Comparison of ENCODE assay signal across 37 mouse cellular contexts in the genomic region with DNA sequence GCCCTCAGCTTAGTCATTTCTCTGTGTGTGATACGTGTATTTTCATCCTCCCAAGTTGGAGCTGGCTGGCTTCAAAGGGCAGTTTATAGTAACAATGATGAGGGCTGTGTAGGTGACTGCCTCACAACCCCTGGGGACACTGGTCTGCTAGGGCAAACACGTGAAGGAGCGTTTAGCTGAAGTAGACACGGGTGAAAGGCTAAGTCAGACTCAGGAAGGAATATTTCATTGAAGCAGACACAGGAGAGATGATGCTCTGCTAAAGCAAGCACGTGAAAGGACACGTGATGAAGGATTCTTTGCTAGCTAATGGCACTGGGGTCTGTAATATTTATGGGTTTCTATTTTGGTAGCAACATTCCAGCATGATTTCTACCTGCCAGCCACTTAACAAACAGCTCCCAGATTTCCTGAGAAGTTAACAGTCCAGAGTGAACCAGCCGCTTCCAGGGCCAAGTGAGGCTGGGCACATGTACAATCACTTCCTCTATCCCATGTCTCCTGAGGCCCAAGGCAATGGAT. TPM values are rescaled to one million over a fixed set of nuclear protein-coding genes. Genes with fewer than 3 reads are reported as not detected.
DNase-seq lines count a peak whose midpoint lies in the region; ATAC-seq and TF ChIP-seq lines count a peak whose summit lies in the region.
"Had no signal": no experiment of that assay in that cellular context is flagged by ENCODE, and none has a peak within 500 bp of the region (broad histone marks: within the 10 kb centered on the region; RNA-seq: fewer than 3 reads in every experiment).

No protein-coding gene starts in this region.

- H3K36me3 ChIP-seq in kidney, embryonic 16.5 days (ENCODE audit: insufficient read depth, low read length): no peaks in the 10 kb centered on the region
- H3K36me3 ChIP-seq in CH12.LX (replicated peaks in 1 of 2; ENCODE audit: control insufficient read depth in 1 of 2, insufficient read depth in 1 of 2, low read length in 1 of 2): no peaks in the 10 kb centered on the region
- peaks cover 3% of the 10 kb centered on the region; the same call in 1 of the 2 replicates for H3K36me3 ChIP-seq in limb, embryonic 10.5 days
- H3K36me3 ChIP-seq: embryonic facial prominence, embryonic 12.5 days; G1E; hindbrain, embryonic 13.5 days; neural tube, embryonic 12.5 days had no signal

- dilution Hi-C loops in CH12.LX (cut with MboI; ENCODE audit: extremely low pct_ligation_motif_present, extremely low pct_unique_long_range_greater_than_20kb, low sequenced_read_pairs): no loop called here

- no peak for TF ChIP-seq POLR2A in CH12.LX (IDR thresholded peaks at IDR 0.05; ENCODE audit: low read depth, low read length)

- no peak for TF ChIP-seq RAD21 in CH12.LX (IDR thresholded peaks at IDR 0.05; ENCODE audit: low read depth, low read length)

- H3K79me2 ChIP-seq in CH12.LX (replicated peaks; ENCODE audit: control insufficient read depth, extremely low read depth, insufficient read depth, poor library complexity, severe bottlenecking): no peaks in the 10 kb centered on the region

- no peak overlapping the region for H3K27ac ChIP-seq in kidney, embryonic 16.5 days (ENCODE audit: low read length)
- no peak overlapping the region for H3K27ac ChIP-seq in CH12.LX (ENCODE audit: insufficient read depth, low read depth)
- H3K27ac ChIP-seq in limb, embryonic 10.5 days: no peak overlapping the region
- H3K27ac ChIP-seq: embryonic facial prominence, embryonic 12.5 days; hindbrain, embryonic 13.5 days; layer of hippocampus, adult 2 months; neural tube, embryonic 12.5 days had no signal

- H3K4me2 ChIP-seq in kidney, embryonic 16.5 days (replicated peaks; ENCODE audit: low read depth, low read length): no peak overlapping the region
- H3K4me2 ChIP-seq in CH12.LX (ENCODE audit: insufficient read depth, low read depth, poor library complexity, severe bottlenecking): no peak overlapping the region
- H3K4me2 ChIP-seq: embryonic facial prominence, embryonic 12.5 days; hindbrain, embryonic 13.5 days; liver, embryonic 11.5 days; midbrain, embryonic 11.5 days; neural tube, embryonic 12.5 days had no signal

- H3K9me3 ChIP-seq in kidney, embryonic 16.5 days (ENCODE audit: low read length): peaks cover 11% of the 10 kb centered on the region; the same call in 1 of the 2 replicates
- peaks cover 2% of the 10 kb centered on the region for H3K9me3 ChIP-seq in CH12.LX (replicated peaks; ENCODE audit: low read length)
- peaks cover 12% of the 10 kb centered on the region; the same call in 1 of the 2 replicates for H3K9me3 ChIP-seq in limb, embryonic 10.5 days (replicated peaks)
- H3K9me3 ChIP-seq: G1E had no signal

- WGBS in kidney, embryonic 16.5 days: 69% methylated on average over 7 of the region's 7 CpGs
- WGBS in limb, embryonic 10.5 days: 90% methylated on average over 7 of the region's 7 CpGs

- no peaks in the 10 kb centered on the region for H3K27me3 ChIP-seq in kidney, embryonic 16.5 days (ENCODE audit: insufficient read depth, low read length)
- H3K27me3 ChIP-seq in CH12.LX (replicated peaks): peaks cover 73% of the 10 kb centered on the region
- no peaks in the 10 kb centered on the region for H3K27me3 ChIP-seq in limb, embryonic 10.5 days (ENCODE audit: low read depth, poor library complexity, severe bottlenecking)
- H3K27me3 ChIP-seq: embryonic facial prominence, embryonic 12.5 days; hindbrain, embryonic 13.5 days; neural tube, embryonic 12.5 days had no signal

- peaks cover 2% of the 10 kb centered on the region; the same call in 1 of the 2 replicates for H3K4me1 ChIP-seq in kidney, embryonic 16.5 days (ENCODE audit: insufficient read depth, low read length)
- peaks cover 0 to 2% of the 10 kb centered on the region in 2 experiments; a peak in 1 of 4 replicates for H3K4me1 ChIP-seq in CH12.LX (ENCODE audit: control insufficient read depth in 1 of 2, insufficient read depth in 2 of 2)
- H3K4me1 ChIP-seq in limb, embryonic 10.5 days: 0 out of 2 replicates have a peak, but pooled peaks cover 2% of the 10 kb centered on the region
- H3K4me1 ChIP-seq: embryonic facial prominence, embryonic 12.5 days; hindbrain, embryonic 13.5 days; neural tube, embryonic 12.5 days had no signal

- in situ Hi-C loops in CH12.LX (cut with MboI; ENCODE audit: low pct_ligation_motif_present, low pct_unique_long_range_greater_than_20kb, low sequenced_read_pairs): loop anchor here (5.0 kb wide), 1 partner anchor 47 kb away; no protein-coding TSS in a partner anchor

- no peak for ATAC-seq in kidney, embryonic 16.5 days (ENCODE audit: low FRiP score, low TSS enrichment)
- ATAC-seq: forebrain, embryonic 14.5 days; intestine, embryonic 16.5 days had no signal

- no peak for TF ChIP-seq EP300 in CH12.LX (IDR thresholded peaks at IDR 0.05; ENCODE audit: low read length)

- no peak for TF ChIP-seq CTCF in CH12.LX (conservative IDR thresholded peaks at IDR 0.05 in 1 of 2, IDR thresholded peaks at IDR 0.05 in 1 of 2; ENCODE audit: low read depth in 2 of 2, low read length in 2 of 2)

- no peak overlapping the region for H3K4me3 ChIP-seq in kidney, embryonic 16.5 days (ENCODE audit: low read length)
- no peak overlapping the region for H3K4me3 ChIP-seq in CH12.LX (replicated peaks in 1 of 3; ENCODE audit: low read depth in 2 of 3, low read length in 2 of 3, poor library complexity in 1 of 3)
- no peak overlapping the region for H3K4me3 ChIP-seq in limb, embryonic 10.5 days
- H3K4me3 ChIP-seq: embryonic facial prominence, embryonic 12.5 days; hindbrain, embryonic 13.5 days; layer of hippocampus, adult 2 months; myocyte; neural tube, embryonic 12.5 days had no signal

- DNase-seq in adrenal gland, adult (ENCODE audit: inconsistent age in 2 of 2, low spot score in 1 of 2): peak; percentile 43 to 68
- no peak for DNase-seq in adrenal gland, postnatal 4 days (ENCODE audit: low spot score in 2 of 2)
- DNase-seq in kidney, adult 11 months: peak; percentile 81
- no peak for DNase-seq in CH12.LX (ENCODE audit: extremely low read depth)
- DNase-seq in kidney, postnatal 14 days: peak; percentile 64
- DNase-seq in limb, embryonic 10.5 days (ENCODE audit: low spot score): no peak
- DNase-seq in layer of hippocampus, postnatal 14 days (ENCODE audit: low spot score in 2 of 2): no peak
- DNase-seq: adrenal gland, postnatal 10 days; cerebellum, adult 11-12 months; cerebellum, adult 9-11 months; embryo, embryonic 11 days; gastrocnemius, postnatal 36 days; heart, postnatal 4 days; layer of hippocampus, postnatal 36 days; lung, postnatal 36 days had no signal

- no peak overlapping the region for H3K9ac ChIP-seq in kidney, embryonic 16.5 days (replicated peaks; ENCODE audit: low read length)
- H3K9ac ChIP-seq in CH12.LX (ENCODE audit: insufficient read depth, low read depth): no peak overlapping the region
- H3K9ac ChIP-seq: embryonic facial prominence, embryonic 12.5 days; hindbrain, embryonic 13.5 days; neural tube, embryonic 12.5 days had no signal

TF ChIP-seq in CH12.LX, 34 proteins besides CTCF, POLR2A, EP300 and RAD21:
- TF ChIP-seq BHLHE40 (IDR thresholded peaks at IDR 0.05; ENCODE audit: low read depth, low read length) (peak; percentile 63), JUN (IDR thresholded peaks at IDR 0.05; ENCODE audit: insufficient read depth, low read depth, low read length) (no peak)

RNA-seq across cellular contexts. Expression of gene Cd300lg, which starts 3.4 kb away (rescaled TPM):
- 10 to 100 TPM; 10.7 to 15.6 TPM for total RNA-seq in adrenal gland, postnatal 4 days (2021)
- 1.3 and 1.8 TPM in 2 replicates for polyA plus RNA-seq in kidney, embryonic 16.5 days (2015; fragmentation: Nextera tagmentation; extraction: Ambion mirVana)
- total RNA-seq in CH12.LX (2012; rRNA removed): not detected in 2 replicates
- total RNA-seq in CH12.LX (2014; rRNA removed): not detected in 2 replicates
- polyA plus RNA-seq in CH12.LX (2012; ENCODE audit: insufficient read length, low read depth): not detected in 2 replicates
- 0.38 and 0.45 TPM in 2 replicates for polyA plus RNA-seq in limb, embryonic 10.5 days (2016; fragmentation: Nextera tagmentation; extraction: Ambion mirVana)
- total RNA-seq in layer of hippocampus, postnatal 14 days (2021): under 1 TPM; 0.24 to 0.32 TPM
- total RNA-seq: G1E; layer of hippocampus, adult 2 months; layer of hippocampus, postnatal 36 days; left cerebral cortex, postnatal 10 days; midbrain, postnatal 0 days had no signal
- polyA plus RNA-seq: C2C12; forebrain, embryonic 14.5 days; G1E; myocyte had no signal

RNA-seq across cellular contexts. Expression of gene Mpp3, which starts 16.5 kb away (rescaled TPM):
- total RNA-seq in adrenal gland, postnatal 4 days (2021): 10 to 100 TPM; 19.2 to 24.4 TPM
- polyA plus RNA-seq in kidney, embryonic 16.5 days (2015; fragmentation: Nextera tagmentation; extraction: Ambion mirVana): 7.2 and 9.0 TPM in 2 replicates
- 3.8 and 4.6 TPM in 2 replicates for total RNA-seq in CH12.LX (2012; rRNA removed)
- total RNA-seq in CH12.LX (2014; rRNA removed): 0.12 and 0.15 TPM in 2 replicates
- 0.30 and 0.31 TPM in 2 replicates for polyA plus RNA-seq in CH12.LX (2012; ENCODE audit: insufficient read length, low read depth)
- polyA plus RNA-seq in limb, embryonic 10.5 days (2016; fragmentation: Nextera tagmentation; extraction: Ambion mirVana): 17.7 and 18.4 TPM in 2 replicates
- total RNA-seq in layer of hippocampus, postnatal 14 days (2021): 10 to 100 TPM; 87.4 to 93.8 TPM
- total RNA-seq: megakaryocyte, adult 5-6 weeks had no signal
- polyA plus RNA-seq: G1E had no signal

RNA-seq across cellular contexts. Expression of gene Mpp2, which starts 43.6 kb away (rescaled TPM):
- 10 to 100 TPM in 1 of 2 experiments, 1 to 10 TPM in 1; 8.8 to 11.5 TPM for total RNA-seq in adrenal gland, postnatal 4 days (2021)
- 14.4 and 16.4 TPM in 2 replicates for polyA plus RNA-seq in kidney, embryonic 16.5 days (2015; fragmentation: Nextera tagmentation; extraction: Ambion mirVana)
- total RNA-seq in CH12.LX (2012; rRNA removed) (1.4 and 3.1 TPM in 2 replicates), CH12.LX (2014; rRNA removed) (0.35 and 0.46 TPM in 2 replicates)
- 0.76 and 0.83 TPM in 2 replicates for polyA plus RNA-seq in CH12.LX (2012; ENCODE audit: insufficient read length, low read depth)
- 11.5 and 16.6 TPM in 2 replicates for polyA plus RNA-seq in limb, embryonic 10.5 days (2016; fragmentation: Nextera tagmentation; extraction: Ambion mirVana)
- total RNA-seq in layer of hippocampus, postnatal 14 days (2021): 100 to 1,000 TPM; 139 to 144 TPM

RNA-seq across cellular contexts. Expression of gene Ppy, which starts 56.4 kb away (rescaled TPM):
- total RNA-seq in adrenal gland, postnatal 4 days (2021): 1 to 10 TPM in 1 of 2 experiments, not detected in 1; 7.4 TPM
- not detected in 2 replicates for polyA plus RNA-seq in kidney, embryonic 16.5 days (2015; fragmentation: Nextera tagmentation; extraction: Ambion mirVana)
- not detected in 2 replicates for total RNA-seq in CH12.LX (2012; rRNA removed)
- total RNA-seq in CH12.LX (2014; rRNA removed): not detected in 2 replicates
- not detected in 2 replicates for polyA plus RNA-seq in CH12.LX (2012; ENCODE audit: insufficient read length, low read depth)
- polyA plus RNA-seq in limb, embryonic 10.5 days (2016; fragmentation: Nextera tagmentation; extraction: Ambion mirVana): not detected in 2 replicates
- total RNA-seq in layer of hippocampus, postnatal 14 days (2021): not detected
- total RNA-seq: adrenal gland, postnatal 10 days; G1E; gastrocnemius, postnatal 36 days; heart, adult 8-10 months; heart, postnatal 4 days; layer of hippocampus, adult 2 months; layer of hippocampus, postnatal 36 days; left cerebral cortex, postnatal 10 days; megakaryocyte, adult 5-6 weeks; midbrain, postnatal 0 days had no signal
- polyA plus RNA-seq: C2C12; embryonic facial prominence, embryonic 12.5 days; forebrain, embryonic 14.5 days; heart, embryonic 16.5 days; hindbrain, embryonic 13.5 days; limb, embryonic 11.5 days; liver, embryonic 11.5 days; lung, embryonic 16.5 days; midbrain, embryonic 11.5 days; midbrain, postnatal 0 days; myocyte; neural tube, embryonic 12.5 days; small intestine, adult 2 months; stomach, embryonic 14.5 days; testis, adult 2 months had no signal

RNA-seq across cellular contexts. Expression of gene Dusp3, which starts 57.9 kb away (rescaled TPM):
- total RNA-seq in adrenal gland, postnatal 4 days (2021): 10 to 100 TPM; 62.2 to 71.6 TPM
- polyA plus RNA-seq in kidney, embryonic 16.5 days (2015; fragmentation: Nextera tagmentation; extraction: Ambion mirVana): 39.6 and 39.7 TPM in 2 replicates
- total RNA-seq in CH12.LX (2012; rRNA removed) (17.9 and 20.8 TPM in 2 replicates), CH12.LX (2014; rRNA removed) (5.6 and 7.5 TPM in 2 replicates)
- 19.2 and 23.6 TPM in 2 replicates for polyA plus RNA-seq in CH12.LX (2012; ENCODE audit: insufficient read length, low read depth)
- polyA plus RNA-seq in limb, embryonic 10.5 days (2016; fragmentation: Nextera tagmentation; extraction: Ambion mirVana): 9.2 TPM in 2 replicates
- 100 to 1,000 TPM; 156 to 159 TPM for total RNA-seq in layer of hippocampus, postnatal 14 days (2021)

Comparison
In these comparisons a context has a peak if more than half of its experiments do, and no peak if none do; other contexts are left out.
1. DNase-seq: peak in adrenal gland, adult (2 of 2), kidney, adult 11 months (single experiment) and kidney, postnatal 14 days (single experiment); none in adrenal gland, postnatal 4 days (0 of 2), CH12.LX (single experiment), limb, embryonic 10.5 days (single experiment) and layer of hippocampus, postnatal 14 days (0 of 2).
2. RNA of gene Cd300lg, which starts 3.4 kb away (total RNA-seq): 10.7 to 15.6 TPM in adrenal gland, postnatal 4 days; 0.24 to 0.32 TPM in layer of hippocampus, postnatal 14 days and not detected in CH12.LX; every median in the first group is over 4 times any median in the second.
3. RNA of gene Mpp2, which starts 43.6 kb away (total RNA-seq): 139 to 144 TPM in layer of hippocampus, postnatal 14 days; 8.8 to 11.5 TPM in adrenal gland, postnatal 4 days and 0.35 to 3.1 TPM in CH12.LX; every median in the first group is over 10 times any median in the second.